Mouse (Mus musculus) skeletal muscle tissue, postnatal 0 days (tissue): ENCODE measurements around the gene Rpn1. TPM values are rescaled to one million over a fixed set of nuclear protein-coding genes. Genes with fewer than 3 reads are reported as not detected.

ENCODE experiments used
- microRNA-seq, 2 experiments: library from miRNA; unstranded; fragments of <30 nt; microRNA quantifications; one replicate each; pipeline ENCODE4; 2016
- polyA plus RNA-seq: library from polyadenylated mRNA; unstranded; fragments of >200 nt; fragmentation: Nextera tagmentation; extraction: Ambion mirVana; gene quantifications from 2 replicates; pipeline ENCODE4 v1.2.1, GENCODE M21; 2015

Gene Rpn1
- 84.4 and 103 TPM in 2 replicates for polyA plus RNA-seq

DNA sequence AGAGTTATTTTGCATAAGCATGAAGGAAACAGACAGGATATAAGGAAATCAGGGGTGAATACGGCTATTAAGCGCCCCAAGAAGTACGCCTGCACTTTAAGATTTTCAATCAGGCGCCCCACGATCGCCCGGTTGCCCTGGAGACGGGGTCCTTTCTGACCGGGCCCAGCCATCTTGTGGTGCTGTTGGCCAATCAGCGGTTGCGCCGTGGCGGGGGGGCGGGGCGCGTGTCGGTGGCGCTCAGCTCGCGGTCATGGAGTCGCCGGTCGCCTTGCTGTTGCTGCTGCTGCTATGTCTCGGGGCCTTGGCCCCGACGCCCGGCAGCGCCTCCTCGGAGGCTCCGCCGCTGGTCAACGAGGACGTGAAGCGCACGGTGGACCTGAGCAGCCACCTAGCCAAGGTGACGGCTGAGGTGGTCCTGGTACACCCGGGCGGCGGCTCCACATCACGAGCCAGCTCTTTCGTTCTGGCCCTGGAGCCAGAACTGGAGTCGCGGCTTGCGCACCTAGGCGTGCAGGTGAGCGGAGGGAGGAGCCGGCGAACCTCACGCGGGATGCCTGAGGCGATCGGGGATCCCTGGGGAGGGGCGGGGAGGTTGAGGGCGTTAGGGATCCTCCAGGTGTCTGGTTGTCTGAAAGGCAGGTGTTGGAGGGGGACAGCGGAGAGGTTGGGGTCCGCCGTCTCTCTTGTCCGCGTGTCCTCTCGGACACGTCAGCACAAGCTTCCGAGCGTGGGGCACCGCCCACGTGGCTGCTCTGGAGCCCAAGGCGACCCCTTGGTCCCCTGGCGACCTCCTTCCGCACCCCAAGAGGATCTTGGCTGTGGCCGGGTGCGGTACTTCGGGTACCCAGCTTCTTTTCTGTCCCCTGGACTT lies at the start of gene Rpn1:
Gene Rpn1, plus strand, starts transcription at position 205 of the 874 bp plus-strand sequence.

DNA sequence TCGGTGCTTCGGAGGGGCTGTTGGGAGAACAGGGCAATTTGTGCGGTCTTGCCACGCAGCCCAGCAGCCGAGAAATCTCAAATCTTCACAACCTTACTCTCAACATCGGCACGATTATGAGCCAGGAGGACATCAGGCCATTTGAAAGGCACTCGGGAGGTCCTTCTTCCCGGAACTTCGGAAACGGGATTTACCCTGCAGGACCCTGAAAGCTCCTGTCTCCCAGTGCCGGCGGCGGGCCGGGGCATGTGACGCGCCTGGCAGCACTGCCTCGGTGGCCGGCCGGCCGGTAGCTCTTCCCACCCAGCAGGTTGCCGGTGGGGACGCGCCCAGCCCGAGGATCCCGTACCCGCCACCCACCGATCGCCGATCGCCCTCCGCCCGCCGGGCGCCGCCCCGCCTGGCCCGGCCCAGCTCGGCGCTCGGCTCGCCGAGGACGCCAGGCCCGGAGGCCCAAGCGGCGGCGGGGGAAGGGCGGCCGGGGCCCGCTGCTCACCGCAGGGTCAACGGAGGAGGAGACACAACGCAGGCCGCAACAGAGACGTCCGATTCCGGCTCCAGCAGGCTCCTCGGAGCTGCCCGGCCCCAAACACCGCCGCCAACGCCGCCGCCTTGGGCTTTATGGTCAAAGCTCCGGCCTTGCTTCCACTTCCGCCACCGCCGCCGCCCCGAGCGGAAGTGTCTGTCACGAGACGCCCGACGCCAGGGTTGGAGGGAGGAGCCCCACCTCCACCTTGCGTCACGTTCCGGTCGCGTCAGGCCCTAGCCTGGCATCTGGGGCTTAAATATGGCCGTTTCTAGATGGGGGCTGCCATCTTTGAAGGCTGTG lies 39.5 kb upstream of the Rpn1 start, which contains the start of gene Rab7:
Gene Rab7, minus strand, starts transcription at position 694 of the 829 bp plus-strand sequence.

Small RNAs within 50 kb of the gene (microRNA-seq; reads per million reads assigned to microRNA genes)
- gene Mir6376 = 0 reads per million in 2 experiments

Other genes starting within 250 kb of the Rpn1 start
- 1.5 and 2.2 TPM in 2 replicates for gene Gm45140, start 248.7 kb upstream of the Rpn1 start, polyA plus RNA-seq
- gene Isy1, start 245.7 kb upstream of the Rpn1 start, polyA plus RNA-seq = 21.0 and 30.2 TPM in 2 replicates
- 1,054 and 1,079 TPM in 2 replicates for gene Cnbp, start 233.4 kb upstream of the Rpn1 start, polyA plus RNA-seq
- gene Copg1, start 196.7 kb upstream of the Rpn1 start, polyA plus RNA-seq = 63.5 and 67.2 TPM in 2 replicates
- 18.7 and 22.7 TPM in 2 replicates for gene Hmces, start 170.5 kb upstream of the Rpn1 start, polyA plus RNA-seq
- 21.2 and 25.4 TPM in 2 replicates for gene H1fx, start 102.8 kb upstream of the Rpn1 start, polyA plus RNA-seq
- 236 and 256 TPM in 2 replicates for gene Rab7, start 39.2 kb upstream of the Rpn1 start, polyA plus RNA-seq
- 9.9 and 13.1 TPM in 2 replicates for gene Gata2, start 109.4 kb downstream of the Rpn1 start, polyA plus RNA-seq
- not detected in 2 replicates for gene Dnajb8, start 137.8 kb downstream of the Rpn1 start, polyA plus RNA-seq